Mouse (Mus musculus) small intestine, adult 2 months (tissue): ENCODE measurements around the gene Synrg.

Experiments used
- CTCF ChIP-seq: fragments of 200-500 bp; IDR thresholded peaks from 2 replicates; pipeline ENCODE4 v1.5.1; 2012; ENCODE audit warnings: low read depth, mild to moderate bottlenecking, control low read depth, inconsistent platforms, low read length, moderate library complexity, mixed read lengths; ENCODE audit not compliant: insufficient replicate concordance, insufficient read length; ENCODE audit errors: extremely low read depth
- POLR2A ChIP-seq: fragments of 200-500 bp; IDR thresholded peaks from 2 replicates; pipeline ENCODE4 v1.6.1; 2012; ENCODE audit warnings: low read depth, mild to moderate bottlenecking, control low read depth, inconsistent platforms, low read length, moderate library complexity

- no peak for TF ChIP-seq POLR2A
- no peak for TF ChIP-seq CTCF
Observed at GRCm38 (mm10) chr11:84060635-84061034, 96.4 kb downstream of the Synrg start.
